Mouse (Mus musculus): Measurements from ENCODE around the gene Slc36a3. TPM values are rescaled to one million over a fixed set of nuclear protein-coding genes. Genes with fewer than 3 reads are reported as not detected.

The Slc36a3 gene
- polyA plus RNA-seq, 1 experiment = not detected

DNA sequence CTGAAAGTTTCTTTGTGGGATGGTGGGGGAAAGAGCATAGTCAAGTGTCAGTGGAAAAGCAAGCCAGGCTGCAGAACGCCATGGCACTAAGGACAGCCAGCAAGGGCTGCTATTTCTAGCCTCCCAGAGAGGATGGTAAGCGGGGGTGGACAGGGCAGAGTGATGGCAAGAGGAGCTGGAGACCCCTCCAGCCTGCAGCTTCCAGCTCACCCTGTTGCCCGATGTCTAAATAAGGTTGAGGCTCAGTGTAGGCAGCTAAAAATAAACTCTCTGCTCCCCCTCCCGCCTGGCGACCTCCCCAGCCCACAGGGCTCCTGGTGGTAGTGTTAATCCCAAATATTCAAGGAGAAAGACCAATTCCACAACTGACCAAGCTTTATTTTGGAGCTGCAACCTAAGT lies 66.1 kb downstream of the Slc36a3 start:
- Histone ChIP-seq H3K9ac (ENCODE audit: low read depth, poor library complexity, severe bottlenecking) (no peak overlapping the region), H3K4me3 (ENCODE audit: low read depth, low read length) (no peak overlapping the region), H3K9me3 (replicated peaks; ENCODE audit: control insufficient read depth, insufficient read depth, low read length, poor library complexity, severe bottlenecking) (no peaks in the 10 kb centered on the region), H3K4me1 (ENCODE audit: control insufficient read depth, insufficient read depth, low read length) (peaks cover 2% of the 10 kb centered on the region), H3K27me3 (ENCODE audit: control insufficient read depth, insufficient read depth, low read length, poor library complexity, severe bottlenecking) (no peaks in the 10 kb centered on the region), H3K36me3 (ENCODE audit: control insufficient read depth, insufficient read depth, low read length, poor library complexity, severe bottlenecking) (no peaks in the 10 kb centered on the region), H3K27ac (ENCODE audit: insufficient read depth, low read length) (no peak overlapping the region)
- TF ChIP-seq CTCF (IDR thresholded peaks at IDR 0.05; ENCODE audit: low read depth, low read length) (no peak), EP300 (IDR thresholded peaks at IDR 0.05; ENCODE audit: insufficient read depth, low read depth, low read length) (no peak), POLR2A (IDR thresholded peaks at IDR 0.05; ENCODE audit: insufficient read depth, low read length) (no peak)

DNA sequence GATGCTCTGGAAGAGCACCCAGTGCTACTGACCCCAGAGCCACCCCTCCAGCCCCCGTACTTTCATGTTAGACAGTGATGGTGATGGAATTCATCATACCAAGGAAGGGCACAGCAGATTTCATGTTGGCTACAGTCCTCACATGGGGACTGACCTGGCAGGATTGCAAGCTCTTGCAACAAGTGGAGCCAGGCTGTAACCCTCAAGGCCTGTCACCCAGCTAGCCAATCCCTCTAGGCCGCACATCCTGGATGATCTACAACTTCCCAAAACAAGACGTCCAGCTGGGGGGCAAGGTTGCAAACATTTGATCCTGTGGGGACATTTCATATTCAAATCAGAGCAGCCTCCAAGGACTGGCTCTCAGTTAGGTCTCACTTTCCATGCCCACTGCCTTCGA lies 66.9 kb downstream of the Slc36a3 start:
- Histone ChIP-seq H3K9ac (ENCODE audit: low read depth, poor library complexity, severe bottlenecking) (no peak overlapping the region), H3K4me3 (ENCODE audit: low read depth, low read length) (no peak overlapping the region), H3K4me1 (ENCODE audit: control insufficient read depth, insufficient read depth, low read length) (peaks cover 2% of the 10 kb centered on the region), H3K27ac (ENCODE audit: insufficient read depth, low read length) (no peak overlapping the region), H3K27me3 (ENCODE audit: control insufficient read depth, insufficient read depth, low read length, poor library complexity, severe bottlenecking) (no peaks in the 10 kb centered on the region), H3K36me3 (ENCODE audit: control insufficient read depth, insufficient read depth, low read length, poor library complexity, severe bottlenecking) (no peaks in the 10 kb centered on the region), H3K9me3 (replicated peaks; ENCODE audit: control insufficient read depth, insufficient read depth, low read length, poor library complexity, severe bottlenecking) (no peaks in the 10 kb centered on the region)
- TF ChIP-seq EP300 (IDR thresholded peaks at IDR 0.05; ENCODE audit: insufficient read depth, low read depth, low read length) = no peak
- no peak for TF ChIP-seq POLR2A (IDR thresholded peaks at IDR 0.05; ENCODE audit: insufficient read depth, low read length)
- no peak for TF ChIP-seq CTCF (IDR thresholded peaks at IDR 0.05; ENCODE audit: low read depth, low read length)

DNA sequence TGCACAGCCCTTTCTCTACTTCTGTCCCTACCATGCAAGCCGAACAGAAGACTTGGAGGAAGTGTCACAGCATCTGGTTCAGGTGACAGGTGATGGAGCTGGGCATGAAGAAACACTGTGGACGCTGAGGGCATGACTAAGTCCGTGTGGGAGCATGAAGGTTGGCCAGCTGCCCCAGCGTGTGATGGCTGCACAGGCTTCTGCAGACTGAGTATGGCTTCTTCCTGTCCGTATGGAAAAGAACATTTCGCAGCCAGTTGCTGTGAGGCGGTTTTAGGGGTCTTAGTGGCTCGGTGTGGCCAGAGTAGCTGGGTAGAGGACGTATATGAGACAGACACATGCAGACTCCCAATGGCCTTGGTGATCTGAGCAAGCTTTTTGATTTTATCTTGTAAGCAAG lies 70.3 kb downstream of the Slc36a3 start:
- Histone ChIP-seq H3K9ac (ENCODE audit: low read depth, poor library complexity, severe bottlenecking) (no peak overlapping the region), H3K4me3 (ENCODE audit: low read depth, low read length) (no peak overlapping the region), H3K4me1 (ENCODE audit: control insufficient read depth, insufficient read depth, low read length) (peaks cover 2% of the 10 kb centered on the region), H3K27me3 (ENCODE audit: control insufficient read depth, insufficient read depth, low read length, poor library complexity, severe bottlenecking) (0 out of 2 replicates have a peak, but pooled peaks cover 3% of the 10 kb centered on the region), H3K36me3 (ENCODE audit: control insufficient read depth, insufficient read depth, low read length, poor library complexity, severe bottlenecking) (no peaks in the 10 kb centered on the region), H3K27ac (ENCODE audit: insufficient read depth, low read length) (no peak overlapping the region), H3K9me3 (replicated peaks; ENCODE audit: control insufficient read depth, insufficient read depth, low read length, poor library complexity, severe bottlenecking) (no peaks in the 10 kb centered on the region)
- TF ChIP-seq POLR2A (IDR thresholded peaks at IDR 0.05; ENCODE audit: insufficient read depth, low read length) = no peak
- no peak for TF ChIP-seq CTCF (IDR thresholded peaks at IDR 0.05; ENCODE audit: low read depth, low read length)
- TF ChIP-seq EP300 (IDR thresholded peaks at IDR 0.05; ENCODE audit: insufficient read depth, low read depth, low read length) = no peak

DNA sequence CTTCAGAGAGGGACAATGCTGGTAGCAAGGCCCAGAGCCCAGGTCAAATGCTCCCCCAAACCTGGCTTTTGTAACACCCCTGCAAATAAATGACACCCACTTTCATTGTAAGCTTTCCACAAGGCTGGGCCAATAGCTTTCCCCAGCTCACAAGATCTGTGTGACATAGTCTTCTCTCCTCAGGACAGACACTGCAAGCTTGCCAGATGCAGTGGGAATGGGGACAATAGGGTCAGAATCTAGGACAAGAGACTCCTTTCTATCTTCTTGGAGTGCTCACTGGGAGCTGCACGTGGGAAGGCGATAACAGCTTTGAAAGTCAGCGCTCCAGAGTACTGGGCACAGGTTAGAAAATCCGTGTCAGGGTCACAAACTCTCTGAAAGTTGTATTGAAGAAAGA lies 72.3 kb downstream of the Slc36a3 start:
- no peak for TF ChIP-seq POLR2A (IDR thresholded peaks at IDR 0.05; ENCODE audit: insufficient read depth, low read length)
- no peak for TF ChIP-seq EP300 (IDR thresholded peaks at IDR 0.05; ENCODE audit: insufficient read depth, low read depth, low read length)
- no peak for TF ChIP-seq CTCF (IDR thresholded peaks at IDR 0.05; ENCODE audit: low read depth, low read length)
- no peaks in the 10 kb centered on the region for H3K9me3 ChIP-seq (replicated peaks; ENCODE audit: control insufficient read depth, insufficient read depth, low read length, poor library complexity, severe bottlenecking)
- no peak overlapping the region for H3K4me3 ChIP-seq (ENCODE audit: low read depth, low read length)
- no peaks in the 10 kb centered on the region for H3K36me3 ChIP-seq (ENCODE audit: control insufficient read depth, insufficient read depth, low read length, poor library complexity, severe bottlenecking)
- peaks cover 2% of the 10 kb centered on the region for H3K4me1 ChIP-seq (ENCODE audit: control insufficient read depth, insufficient read depth, low read length)
- H3K9ac ChIP-seq (ENCODE audit: low read depth, poor library complexity, severe bottlenecking) = no peak overlapping the region
- H3K27me3 ChIP-seq (ENCODE audit: control insufficient read depth, insufficient read depth, low read length, poor library complexity, severe bottlenecking) = 0 out of 2 replicates have a peak, but pooled peaks cover 3% of the 10 kb centered on the region
- H3K27ac ChIP-seq (ENCODE audit: insufficient read depth, low read length) = no peak overlapping the region

DNA sequence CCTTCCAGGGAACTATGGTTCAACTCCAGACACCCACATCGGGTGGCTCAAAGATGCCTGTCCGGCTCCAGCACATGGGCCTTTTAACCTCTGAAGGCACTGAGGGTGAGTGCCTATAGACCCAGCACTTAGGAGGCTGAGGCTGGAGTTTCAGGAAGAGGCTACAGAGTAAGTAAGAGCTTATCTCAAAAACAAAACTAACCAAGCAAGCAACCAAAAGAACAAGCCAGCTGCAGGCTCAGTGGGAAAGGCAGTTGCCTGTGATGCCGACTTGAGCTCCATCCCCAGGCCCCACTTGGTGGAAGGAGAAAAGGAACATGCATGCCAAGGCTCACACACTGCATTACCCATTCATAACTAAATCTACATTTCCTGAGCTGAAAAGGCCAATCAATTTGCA lies 73.0 kb downstream of the Slc36a3 start:
- Histone ChIP-seq H3K4me3 (ENCODE audit: low read depth, low read length) (no peak overlapping the region), H3K27me3 (ENCODE audit: control insufficient read depth, insufficient read depth, low read length, poor library complexity, severe bottlenecking) (0 out of 2 replicates have a peak, but pooled peaks cover 3% of the 10 kb centered on the region), H3K36me3 (ENCODE audit: control insufficient read depth, insufficient read depth, low read length, poor library complexity, severe bottlenecking) (no peaks in the 10 kb centered on the region), H3K9me3 (replicated peaks; ENCODE audit: control insufficient read depth, insufficient read depth, low read length, poor library complexity, severe bottlenecking) (no peaks in the 10 kb centered on the region), H3K27ac (ENCODE audit: insufficient read depth, low read length) (no peak overlapping the region), H3K9ac (ENCODE audit: low read depth, poor library complexity, severe bottlenecking) (peak overlapping the region; percentile 70; the same call in 1 of the 2 replicates), H3K4me1 (ENCODE audit: control insufficient read depth, insufficient read depth, low read length) (peaks cover 2% of the 10 kb centered on the region)
- no peak for TF ChIP-seq POLR2A (IDR thresholded peaks at IDR 0.05; ENCODE audit: insufficient read depth, low read length)
- TF ChIP-seq EP300 (IDR thresholded peaks at IDR 0.05; ENCODE audit: insufficient read depth, low read depth, low read length) = no peak
- no peak for TF ChIP-seq CTCF (IDR thresholded peaks at IDR 0.05; ENCODE audit: low read depth, low read length)

DNA sequence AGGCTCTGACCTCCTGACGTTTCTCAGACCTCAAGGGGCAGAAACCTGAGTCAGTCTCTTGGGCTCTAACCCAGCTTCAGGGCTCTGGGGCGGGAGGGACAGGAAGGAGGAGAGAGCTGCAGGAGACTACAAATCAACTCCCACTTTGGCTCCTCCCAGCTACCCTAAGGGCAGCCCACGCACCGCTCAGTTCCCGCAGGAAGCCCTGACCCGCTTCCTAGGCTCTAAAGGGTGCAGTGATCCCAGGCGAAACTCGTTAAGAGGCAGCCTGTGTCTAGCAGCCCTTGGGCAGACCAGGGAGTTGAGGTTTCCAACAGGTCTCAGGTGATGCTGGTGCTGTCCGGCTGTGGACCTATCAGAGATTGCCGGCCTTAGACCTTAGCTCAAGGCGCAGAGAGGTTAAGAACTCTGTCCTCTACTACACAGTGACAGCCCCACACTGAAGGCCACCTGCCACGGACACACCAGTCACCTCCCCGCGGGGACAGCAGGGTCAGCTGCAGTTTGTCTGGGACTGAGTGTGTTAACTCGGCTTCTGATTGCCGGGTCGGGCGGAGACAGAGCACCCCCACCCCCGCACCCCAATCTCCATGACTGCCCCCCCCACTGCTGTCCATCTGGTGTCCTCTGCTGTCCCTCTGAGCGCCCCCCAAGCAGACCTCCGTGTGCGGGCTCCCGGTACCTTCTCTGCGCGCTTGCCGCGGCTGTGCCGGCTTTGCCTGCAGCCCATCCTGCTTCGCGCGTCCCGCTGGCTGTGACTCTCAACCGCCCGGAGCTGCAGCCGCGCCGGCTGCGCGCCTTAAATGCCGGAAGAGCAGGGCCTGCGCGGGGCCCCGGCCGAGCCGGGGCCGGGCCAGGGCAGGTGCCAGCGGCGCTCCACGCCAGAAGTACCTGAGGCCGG lies 73.9 kb downstream of the Slc36a3 start, which contains the start of gene Ccdc69:
Ccdc69 (minus strand) TSS at position 801 of the 901 bp plus-strand sequence.
- H3K27me3 ChIP-seq (ENCODE audit: control insufficient read depth, insufficient read depth, low read length, poor library complexity, severe bottlenecking) = 0 out of 2 replicates have a peak, but pooled peaks cover 3% of the 10 kb centered on the region
- TF ChIP-seq CTCF (IDR thresholded peaks at IDR 0.05; ENCODE audit: low read depth, low read length) = no peak
- TF ChIP-seq EP300 (IDR thresholded peaks at IDR 0.05; ENCODE audit: insufficient read depth, low read depth, low read length) = 0 out of 2 replicates have a peak, but pooled peaks have one; percentile 8
- peak within 1 kb of the TSS; percentile 70 for H3K9ac ChIP-seq (ENCODE audit: low read depth, poor library complexity, severe bottlenecking)
- no peaks in the 10 kb centered on the region for H3K9me3 ChIP-seq (replicated peaks; ENCODE audit: control insufficient read depth, insufficient read depth, low read length, poor library complexity, severe bottlenecking)
- H3K36me3 ChIP-seq (ENCODE audit: control insufficient read depth, insufficient read depth, low read length, poor library complexity, severe bottlenecking) = no peaks in the 10 kb centered on the region
- H3K4me3 ChIP-seq (ENCODE audit: low read depth, low read length) = peak within 1 kb of the TSS; percentile 68
- peaks cover 2% of the 10 kb centered on the region for H3K4me1 ChIP-seq (ENCODE audit: control insufficient read depth, insufficient read depth, low read length)
- H3K27ac ChIP-seq (ENCODE audit: insufficient read depth, low read length) = no peak within 1 kb of the TSS

Measured in ES-Bruce4 (cell line).